Mouse (Mus musculus): ENCODE measurements at regions not wholly inside any gene's neighbourhood (a gene's known extent, or its start where the extent isn't known, plus 50 kb on each side); places are given as distances from the start of the nearest gene placed in this dataset.

GRCm38 (mm10) chr5:118504170-118504569 is 56.3 kb upstream of the Med13l start:
- ATAC-seq, result no peak

GRCm38 (mm10) chr5:118504926-118505325 is 55.6 kb upstream of the Med13l start:
- ATAC-seq, result no peak

GRCm38 (mm10) chr5:118509871-118510270 is 50.6 kb upstream of the Med13l start:
- ATAC-seq, result no peak

Data from inflammation-experienced regulatory T-cells, adult 6 months (primary cell).